17 mouse cellular contexts compared by ENCODE assay signal in genomic region chr7:130221661-130222387, GRCm38 (mm10).
DNase-seq lines count a peak whose midpoint lies in the region; ATAC-seq and TF ChIP-seq lines count a peak whose summit lies in the region.
"Had no signal": no experiment of that assay in that cellular context is flagged by ENCODE, and none has a peak within 500 bp of the region (broad histone marks: within the 10 kb centered on the region; RNA-seq: fewer than 3 reads in every experiment).

No protein-coding gene starts in this region.

- no peak overlapping the region for H3K9ac ChIP-seq in embryonic facial prominence, embryonic 15.5 days
- no peak overlapping the region for H3K9ac ChIP-seq in liver, embryonic 16.5 days (ENCODE audit: low read depth, low read length)
- H3K9ac ChIP-seq in liver, embryonic 12.5 days, result no peak overlapping the region
- no peak overlapping the region for H3K9ac ChIP-seq in forebrain, postnatal 0 days
- H3K9ac ChIP-seq: heart, embryonic 12.5 days; liver, embryonic 14.5 days; midbrain, embryonic 13.5 days; stomach, embryonic 15.5 days had no signal

- H3K36me3 ChIP-seq in embryonic facial prominence, embryonic 15.5 days, result peaks cover 18% of the 10 kb centered on the region; the same call in 1 of the 2 replicates
- H3K36me3 ChIP-seq in embryonic facial prominence, embryonic 10.5 days (replicated peaks), result peaks cover 44% of the 10 kb centered on the region
- no peaks in the 10 kb centered on the region for H3K36me3 ChIP-seq in liver, embryonic 16.5 days (ENCODE audit: control insufficient read depth, insufficient read depth)
- H3K36me3 ChIP-seq in liver, embryonic 12.5 days, result no peaks in the 10 kb centered on the region
- H3K36me3 ChIP-seq in forebrain, postnatal 0 days (ENCODE audit: insufficient read depth), result no peaks in the 10 kb centered on the region
- H3K36me3 ChIP-seq: heart, embryonic 12.5 days; midbrain, embryonic 13.5 days; stomach, embryonic 15.5 days had no signal

- no peak overlapping the region for H3K4me2 ChIP-seq in embryonic facial prominence, embryonic 15.5 days (replicated peaks)
- no peak overlapping the region for H3K4me2 ChIP-seq in liver, embryonic 16.5 days (ENCODE audit: low read depth, low read length)
- H3K4me2 ChIP-seq in liver, embryonic 12.5 days, result no peak overlapping the region
- peak overlapping the region; percentile 23 for H3K4me2 ChIP-seq in forebrain, postnatal 0 days (ENCODE audit: low read depth)
- H3K4me2 ChIP-seq: heart, embryonic 12.5 days; midbrain, embryonic 13.5 days; stomach, embryonic 15.5 days had no signal

- H3K4me1 ChIP-seq in embryonic facial prominence, embryonic 15.5 days, result peaks cover 52% of the 10 kb centered on the region
- H3K4me1 ChIP-seq in embryonic facial prominence, embryonic 10.5 days, result peaks cover 29% of the 10 kb centered on the region
- peaks cover 3% of the 10 kb centered on the region; the same call in 1 of the 2 replicates for H3K4me1 ChIP-seq in liver, embryonic 16.5 days (ENCODE audit: control insufficient read depth, low read depth, low read length)
- H3K4me1 ChIP-seq in liver, embryonic 12.5 days, result no peaks in the 10 kb centered on the region
- H3K4me1 ChIP-seq in forebrain, postnatal 0 days (ENCODE audit: insufficient read depth), result peaks cover 13% of the 10 kb centered on the region; the same call in 1 of the 2 replicates
- H3K4me1 ChIP-seq: heart, embryonic 12.5 days had no signal

- no peak for ATAC-seq in embryonic facial prominence, embryonic 15.5 days (ENCODE audit: insufficient number of reproducible peaks, low FRiP score, low TSS enrichment, low read depth)
- ATAC-seq in liver, embryonic 16.5 days (ENCODE audit: low read depth), result no peak
- no peak for ATAC-seq in liver, embryonic 12.5 days
- no peak for ATAC-seq in forebrain, postnatal 0 days
- ATAC-seq: hindbrain, embryonic 16.5 days; midbrain, embryonic 13.5 days had no signal

- no peak for TF ChIP-seq CTCF in forebrain, postnatal 0 days (IDR thresholded peaks at IDR 0.05; ENCODE audit: low read depth)

- 66% methylated on average over 17 of the region's 17 CpGs for WGBS in embryonic facial prominence, embryonic 15.5 days
- WGBS in embryonic facial prominence, embryonic 10.5 days, result 81% methylated on average over 17 of the region's 17 CpGs
- 73% methylated on average over 17 of the region's 17 CpGs for WGBS in liver, embryonic 16.5 days (ENCODE audit: insufficient replicate concordance)
- WGBS in liver, embryonic 12.5 days (ENCODE audit: insufficient replicate concordance), result 76% methylated on average over 17 of the region's 17 CpGs
- WGBS in forebrain, postnatal 0 days, result 29% methylated on average over 17 of the region's 17 CpGs

- no peak overlapping the region for H3K4me3 ChIP-seq in embryonic facial prominence, embryonic 15.5 days (replicated peaks)
- no peak overlapping the region for H3K4me3 ChIP-seq in embryonic facial prominence, embryonic 10.5 days
- H3K4me3 ChIP-seq in liver, embryonic 16.5 days (ENCODE audit: low read depth, low read length), result no peak overlapping the region
- no peak overlapping the region for H3K4me3 ChIP-seq in liver, embryonic 12.5 days
- no peak overlapping the region for H3K4me3 ChIP-seq in forebrain, postnatal 0 days (ENCODE audit: low read depth, low read length)
- H3K4me3 ChIP-seq: heart, embryonic 12.5 days; midbrain, embryonic 13.5 days; stomach, embryonic 15.5 days had no signal

- no peaks in the 10 kb centered on the region for H3K27me3 ChIP-seq in embryonic facial prominence, embryonic 15.5 days
- no peaks in the 10 kb centered on the region for H3K27me3 ChIP-seq in embryonic facial prominence, embryonic 10.5 days (replicated peaks; ENCODE audit: low read depth, poor library complexity, severe bottlenecking)
- no peaks in the 10 kb centered on the region for H3K27me3 ChIP-seq in liver, embryonic 16.5 days (ENCODE audit: control insufficient read depth, insufficient read depth, low read depth, low read length)
- H3K27me3 ChIP-seq in liver, embryonic 12.5 days (replicated peaks), result no peaks in the 10 kb centered on the region
- no peaks in the 10 kb centered on the region for H3K27me3 ChIP-seq in forebrain, postnatal 0 days (ENCODE audit: insufficient read depth, low read length)
- H3K27me3 ChIP-seq: heart, embryonic 12.5 days; stomach, embryonic 15.5 days had no signal

- no peak for DNase-seq in embryonic facial prominence, embryonic 10.5 days (ENCODE audit: low spot score)
- peak; percentile 68 for DNase-seq in Muller cell, postnatal 12 days (ENCODE audit: inconsistent ontology term)
- no peak for DNase-seq in forebrain, postnatal 0 days
- no peak for DNase-seq in kidney, postnatal 10 days
- no peak for DNase-seq in right cerebral cortex, postnatal 4 days
- DNase-seq: adrenal gland, postnatal 10 days; cerebellum, adult 18-20 months; kidney, adult 18-20 months; kidney, postnatal 14 days had no signal

- H3K9me3 ChIP-seq in embryonic facial prominence, embryonic 15.5 days (replicated peaks), result no peaks in the 10 kb centered on the region
- H3K9me3 ChIP-seq in embryonic facial prominence, embryonic 10.5 days, result no peaks in the 10 kb centered on the region
- no peaks in the 10 kb centered on the region for H3K9me3 ChIP-seq in liver, embryonic 16.5 days (replicated peaks; ENCODE audit: control insufficient read depth, low read length)
- no peaks in the 10 kb centered on the region for H3K9me3 ChIP-seq in liver, embryonic 12.5 days (replicated peaks)
- no peaks in the 10 kb centered on the region for H3K9me3 ChIP-seq in forebrain, postnatal 0 days (ENCODE audit: low read length)
- H3K9me3 ChIP-seq: heart, embryonic 12.5 days; midbrain, embryonic 13.5 days; stomach, embryonic 15.5 days had no signal

- H3K27ac ChIP-seq in embryonic facial prominence, embryonic 15.5 days (replicated peaks), result peak overlapping the region; percentile 1; the same call in 1 of the 2 replicates
- H3K27ac ChIP-seq in embryonic facial prominence, embryonic 10.5 days (replicated peaks), result no peak overlapping the region
- H3K27ac ChIP-seq in liver, embryonic 16.5 days (ENCODE audit: low read length), result 0 out of 2 replicates have a peak overlapping the region, but pooled peaks have one; percentile 25
- H3K27ac ChIP-seq in liver, embryonic 12.5 days, result no peak overlapping the region
- H3K27ac ChIP-seq in forebrain, postnatal 0 days (ENCODE audit: low read depth, low read length), result no peak overlapping the region
- H3K27ac ChIP-seq: liver, embryonic 14.5 days; midbrain, embryonic 13.5 days; stomach, embryonic 15.5 days had no signal

Comparison
In these comparisons a context has a peak if more than half of its experiments do, and no peak if none do; other contexts are left out.
1. H3K27ac ChIP-seq: peak in embryonic facial prominence, embryonic 15.5 days (single experiment) and liver, embryonic 16.5 days (single experiment); none in embryonic facial prominence, embryonic 10.5 days (single experiment), liver, embryonic 12.5 days (single experiment) and forebrain, postnatal 0 days (single experiment).